30 mouse cellular contexts compared by ENCODE assay signal in the genomic region with DNA sequence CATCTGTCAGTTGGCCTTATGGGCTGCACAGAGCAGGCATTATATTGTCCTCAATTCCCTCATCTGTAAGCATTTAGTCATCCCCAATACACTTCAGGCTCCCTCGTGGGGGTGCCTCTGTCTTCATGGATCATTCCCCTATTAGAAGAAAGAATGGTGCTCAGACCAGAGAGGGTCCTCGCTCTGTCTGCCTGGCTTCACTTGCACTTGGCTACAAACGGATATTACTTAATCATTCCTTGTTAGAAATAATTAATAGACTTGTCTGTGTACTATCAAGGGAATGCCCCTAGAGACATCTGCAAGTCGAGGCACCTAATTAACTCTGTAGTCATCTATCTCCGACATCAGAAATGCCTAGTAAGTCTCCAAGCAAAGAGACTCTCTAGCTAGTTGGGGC.
DNase-seq lines count a peak whose midpoint lies in the region; ATAC-seq lines count a peak whose summit lies in the region.
"Had no signal": no experiment of that assay in that cellular context is flagged by ENCODE, and none has a peak within 500 bp of the region (broad histone marks: within the 10 kb centered on the region; RNA-seq: fewer than 3 reads in every experiment).

No protein-coding gene starts in this region.

- no peak overlapping the region for H3K27ac ChIP-seq in heart, embryonic 10.5 days
- H3K27ac ChIP-seq in hindbrain, embryonic 16.5 days (ENCODE audit: low read depth, low read length): no peak overlapping the region
- H3K27ac ChIP-seq: embryonic facial prominence, embryonic 10.5 days; embryonic facial prominence, embryonic 13.5 days; forebrain, embryonic 10.5 days; gastrocnemius, adult 2 months; heart, adult 2 months; intestine, embryonic 15.5 days had no signal

- H3K36me3 ChIP-seq in heart, embryonic 10.5 days: no peaks in the 10 kb centered on the region
- H3K36me3 ChIP-seq in hindbrain, embryonic 16.5 days (ENCODE audit: control insufficient read depth, insufficient read depth, low read length): no peaks in the 10 kb centered on the region
- H3K36me3 ChIP-seq: embryonic facial prominence, embryonic 10.5 days; embryonic facial prominence, embryonic 13.5 days; forebrain, embryonic 10.5 days; G1E; intestine, embryonic 15.5 days had no signal

- no peaks in the 10 kb centered on the region for H3K4me1 ChIP-seq in heart, embryonic 10.5 days
- H3K4me1 ChIP-seq in hindbrain, embryonic 16.5 days (ENCODE audit: control insufficient read depth, insufficient read depth, low read depth, low read length): no peaks in the 10 kb centered on the region
- H3K4me1 ChIP-seq: embryonic facial prominence, embryonic 10.5 days; forebrain, embryonic 10.5 days; intestine, embryonic 15.5 days had no signal

- no peak overlapping the region for H3K9ac ChIP-seq in hindbrain, embryonic 16.5 days (ENCODE audit: low read depth, low read length)
- H3K9ac ChIP-seq: embryonic facial prominence, embryonic 13.5 days; forebrain, postnatal 0 days; intestine, embryonic 15.5 days had no signal

- H3K9me3 ChIP-seq in heart, embryonic 10.5 days: no peaks in the 10 kb centered on the region
- H3K9me3 ChIP-seq in hindbrain, embryonic 16.5 days (ENCODE audit: control insufficient read depth, low read length): no peaks in the 10 kb centered on the region
- H3K9me3 ChIP-seq: embryonic facial prominence, embryonic 10.5 days; embryonic facial prominence, embryonic 13.5 days; forebrain, embryonic 10.5 days; G1E; intestine, embryonic 15.5 days had no signal

- H3K4me2 ChIP-seq in hindbrain, embryonic 16.5 days (ENCODE audit: low read length): no peak overlapping the region
- H3K4me2 ChIP-seq: embryonic facial prominence, embryonic 13.5 days; heart, embryonic 11.5 days; intestine, embryonic 15.5 days had no signal

- WGBS in heart, embryonic 10.5 days: 74% methylated on average over 5 of the region's 5 CpGs
- WGBS in hindbrain, embryonic 16.5 days: 48% methylated on average over 5 of the region's 5 CpGs

- DNase-seq in heart, adult 11 months: peak; percentile 42
- DNase-seq in heart, embryonic 10.5 days (ENCODE audit: low spot score): no peak
- peak; percentile 43 for DNase-seq in brain, adult 2 months (ENCODE audit: low read depth, low spot score)
- DNase-seq in fat pad, adult 2 months (ENCODE audit: extremely low read depth, low read depth, low spot score): peak; percentile 45
- DNase-seq in gastrocnemius, postnatal 25 days: no peak
- no peak for DNase-seq in kidney, adult 18-20 months
- DNase-seq: adrenal gland, postnatal 14 days; B cell, adult 2 months; cerebellum, adult 11 months; cerebellum, adult 8-10 months; cerebellum, postnatal 10 days; cerebellum, postnatal 36 days; embryo, embryonic 11 days; forebrain, postnatal 0 days; gastrocnemius, adult 2 months; gastrocnemius, postnatal 14 days; heart, adult 2 months; kidney, adult 11 months; kidney, adult 9 months had no signal

- peak; percentile 61; the same call in 1 of the 2 replicates for ATAC-seq in hindbrain, embryonic 16.5 days
- ATAC-seq: forebrain, embryonic 14.5 days; forebrain, postnatal 0 days; intestine, embryonic 15.5 days; Patski had no signal

- H3K4me3 ChIP-seq in heart, embryonic 10.5 days: no peak overlapping the region
- H3K4me3 ChIP-seq in hindbrain, embryonic 16.5 days (ENCODE audit: low read length): no peak overlapping the region
- H3K4me3 ChIP-seq: embryonic facial prominence, embryonic 10.5 days; embryonic facial prominence, embryonic 13.5 days; erythroblast, embryonic 14.5 days; forebrain, embryonic 10.5 days; gastrocnemius, adult 2 months; heart, adult 2 months; intestine, embryonic 15.5 days had no signal

- H3K27me3 ChIP-seq in heart, embryonic 10.5 days (ENCODE audit: insufficient read depth, poor library complexity, severe bottlenecking): no peaks in the 10 kb centered on the region
- no peaks in the 10 kb centered on the region for H3K27me3 ChIP-seq in hindbrain, embryonic 16.5 days (replicated peaks; ENCODE audit: control insufficient read depth, insufficient read depth, low read length)
- H3K27me3 ChIP-seq: CH12.LX; embryonic facial prominence, embryonic 13.5 days; intestine, embryonic 15.5 days; Patski had no signal

Comparison
In these comparisons a context has a peak if more than half of its experiments do, and no peak if none do; other contexts are left out.
1. DNase-seq: peak in heart, adult 11 months (single experiment), brain, adult 2 months (single experiment) and fat pad, adult 2 months (single experiment); none in heart, embryonic 10.5 days (single experiment), gastrocnemius, postnatal 25 days (single experiment) and kidney, adult 18-20 months (single experiment).